Mouse (Mus musculus) G1E-ER4 (cell line): ENCODE data around the gene Nod2. TPM values are rescaled to one million over a fixed set of nuclear protein-coding genes. Genes with fewer than 3 reads are reported as not detected.

Experiments used
- GATA1 ChIP-seq: IDR thresholded peaks from one replicate; pipeline ENCODE4 v1.8.0; 2012; ENCODE audit warnings: low read length, inconsistent platforms
- polyA plus RNA-seq: library from polyadenylated mRNA; stranded (reverse); fragments of >175 nt; gene quantifications from 2 replicates; pipeline ENCODE4 v1.2.3, GENCODE M21; 2012

Gene Nod2
- polyA plus RNA-seq, 1 experiment: not detected

- no peak for TF ChIP-seq GATA1
These were observed 20.7 kb upstream of the Nod2 start for GRCm38 (mm10) chr8:88626433-88626832.

GRCm38 (mm10) chr8:88626940-88627264, 20.2 kb upstream of the Nod2 start:
- TF ChIP-seq GATA1: no peak

GRCm38 (mm10) chr8:88627265-88627991, 19.7 kb upstream of the Nod2 start:
- TF ChIP-seq GATA1: no peak

DNA sequence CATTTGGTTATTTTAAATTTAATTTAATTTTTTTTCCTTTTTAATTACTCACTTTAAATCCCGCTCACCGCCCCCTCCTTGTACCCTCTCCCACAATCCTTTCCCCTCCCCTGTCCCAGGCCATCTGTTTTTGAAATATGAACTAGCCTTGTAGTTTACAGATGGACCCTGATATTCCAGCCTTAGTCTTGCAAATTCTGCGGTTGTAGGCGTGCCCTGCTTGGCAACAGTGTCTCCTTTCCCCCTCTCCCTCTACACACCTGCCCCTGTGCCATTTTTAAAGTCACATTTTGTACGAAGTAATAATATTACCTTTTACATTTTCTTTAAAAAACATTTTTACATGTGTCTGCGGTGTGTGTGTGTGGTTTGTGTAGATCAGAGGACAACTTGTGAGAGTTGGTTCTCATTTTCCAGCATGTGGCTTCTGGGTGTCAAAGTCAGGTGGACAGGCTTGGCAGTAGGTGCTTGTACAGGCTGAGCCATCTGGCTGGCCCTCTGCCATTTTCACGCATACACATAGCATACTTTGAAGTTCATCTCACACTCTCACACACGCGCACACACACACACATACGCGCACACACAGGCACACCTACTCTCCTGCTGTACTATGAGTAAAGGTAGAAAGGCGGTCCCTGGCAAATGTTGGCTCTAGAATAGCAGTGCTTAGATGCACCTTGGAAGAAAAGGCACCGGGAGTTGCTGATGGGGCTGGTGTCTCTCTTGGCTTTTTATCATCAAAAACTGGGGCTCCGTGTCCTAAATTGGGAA, 18.9 kb upstream of the Nod2 start:
- no peak for TF ChIP-seq GATA1

DNA sequence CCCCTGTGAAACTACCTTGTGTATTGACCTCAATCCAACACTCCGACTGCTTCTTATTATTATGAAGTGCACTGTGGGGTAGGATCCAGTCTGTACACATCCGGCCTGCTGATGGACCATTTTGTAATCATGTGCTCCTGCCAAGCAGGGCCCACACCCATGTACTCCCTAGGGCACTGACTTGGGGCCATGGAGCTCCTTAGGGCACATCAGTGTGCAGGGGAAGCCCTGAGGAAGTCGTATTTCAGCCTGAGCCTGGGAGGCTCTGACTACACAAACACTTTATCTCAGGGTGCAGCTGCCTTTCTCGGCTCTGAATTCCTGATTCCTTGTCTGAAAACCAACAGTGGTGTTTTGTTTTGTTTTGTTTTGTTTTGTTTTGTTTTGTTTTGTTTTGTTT, 16.9 kb upstream of the Nod2 start:
- no peak for TF ChIP-seq GATA1

GRCm38 (mm10) chr8:88631081-88631480, 16.0 kb upstream of the Nod2 start:
- TF ChIP-seq GATA1: no peak

DNA sequence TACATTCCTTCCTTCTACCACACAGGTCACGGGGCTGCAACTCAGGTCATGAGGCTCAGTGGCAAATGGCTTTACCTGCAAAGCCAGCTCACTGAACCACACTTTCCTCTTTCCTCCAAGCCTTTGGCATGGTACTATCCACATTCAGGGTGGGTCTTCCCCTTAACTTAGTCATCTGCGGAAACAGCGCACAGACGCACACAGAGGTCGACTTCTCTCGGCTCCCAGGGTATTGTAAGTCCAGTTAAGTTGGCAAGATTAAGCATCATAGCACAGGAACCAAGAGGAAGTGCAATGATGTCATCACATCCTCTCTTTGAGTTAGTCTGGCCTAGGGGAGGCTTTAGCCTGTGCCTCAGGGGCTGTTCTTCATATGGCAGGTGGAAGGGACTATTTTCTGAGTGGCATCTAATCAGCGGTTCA, 13.8 kb upstream of the Nod2 start:
- TF ChIP-seq GATA1: no peak

GRCm38 (mm10) chr8:88635474-88636397, 11.4 kb upstream of the Nod2 start, which contains the start of gene Snx20:
Gene Snx20, minus strand, starts transcription at chr8:88636128.
- TF ChIP-seq GATA1: no peak

- TF ChIP-seq GATA1: no peak
These were observed 9.8 kb upstream of the Nod2 start for GRCm38 (mm10) chr8:88637092-88638000.

GRCm38 (mm10) chr8:88638908-88639307, 8.2 kb upstream of the Nod2 start:
- TF ChIP-seq GATA1: no peak

- no peak for TF ChIP-seq GATA1
These were observed 4.2 kb upstream of the Nod2 start for GRCm38 (mm10) chr8:88642734-88643564.

DNA sequence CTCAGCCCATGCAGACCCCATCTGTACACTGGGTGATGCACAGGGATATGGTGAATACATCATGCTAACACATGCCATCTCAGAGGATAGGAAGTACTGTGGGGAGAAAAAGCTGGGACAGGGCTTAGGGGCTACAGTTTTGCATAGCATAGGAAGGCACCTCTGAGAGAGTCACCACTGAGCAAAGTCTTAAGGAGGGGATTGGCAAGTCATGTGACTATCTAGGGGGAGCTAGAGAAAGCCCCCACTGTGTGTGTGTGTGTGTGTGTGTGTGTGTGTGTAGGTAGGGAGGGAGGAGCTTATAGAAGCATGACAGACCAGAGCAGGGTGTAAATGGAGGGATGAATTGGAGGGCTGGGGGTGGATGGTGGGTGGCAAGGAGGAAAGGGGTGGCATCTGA, 1.2 kb downstream of the Nod2 start:
- no peak for TF ChIP-seq GATA1

DNA sequence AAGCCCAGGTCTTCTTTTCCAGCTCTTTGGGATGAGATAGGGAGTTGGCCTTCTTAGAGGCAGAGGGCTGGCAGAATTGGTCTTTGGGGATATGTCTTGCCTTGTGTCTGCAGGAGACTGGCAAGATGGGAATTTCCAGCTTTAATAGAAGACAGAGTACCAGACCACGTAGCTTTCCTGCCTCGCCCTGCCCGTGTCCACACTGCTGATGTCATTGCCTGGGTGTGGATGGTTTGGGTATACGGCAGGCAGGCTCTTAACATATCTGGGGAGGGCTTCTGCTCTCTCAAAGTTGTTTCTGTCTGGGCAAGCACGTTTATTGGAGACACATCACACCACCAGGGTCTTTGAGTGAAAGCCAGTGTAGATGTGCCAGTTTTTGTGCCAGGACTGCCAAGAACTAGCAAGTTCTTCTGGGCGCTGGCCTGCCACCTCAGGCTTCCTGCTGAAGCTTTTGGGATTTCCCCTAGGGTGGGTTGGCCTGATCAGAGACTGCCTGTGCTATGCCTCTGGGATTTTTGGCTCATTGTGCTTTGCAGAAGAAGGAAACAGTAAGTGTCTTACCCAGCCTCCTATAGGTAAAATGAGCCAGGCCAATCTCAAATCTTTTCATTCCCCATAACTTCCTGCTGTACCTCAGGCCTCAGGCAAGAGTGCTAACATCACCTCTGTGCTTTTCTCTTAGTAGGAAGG, 3.0 kb downstream of the Nod2 start:
- no peak for TF ChIP-seq GATA1
